Comparison of ENCODE assay signal across 9 mouse cellular contexts in genomic region chr6:31037801-31038395, GRCm38 (mm10).
A peak's percentile ranks its signal among the peaks of the same experiment; 100 is the strongest.
DNase-seq lines count a peak whose midpoint lies in the region; ATAC-seq and TF ChIP-seq lines count a peak whose summit lies in the region.
"Had no signal": no experiment of that assay in that cellular context is flagged by ENCODE, and none has a peak within 500 bp of the region (broad histone marks: within the 10 kb centered on the region; RNA-seq: fewer than 3 reads in every experiment).

No protein-coding gene starts in this region.

- whole genome bisulfite sequencing in hindbrain, embryonic 10.5 days = 77% methylated on average over 20 of the region's 20 CpGs
- 72% methylated on average over 20 of the region's 20 CpGs for WGBS in hindbrain, embryonic 14.5 days
- 69% methylated on average over 20 of the region's 20 CpGs for WGBS in forebrain, embryonic 14.5 days

- TF ChIP-seq POLR2A in CH12.LX (IDR thresholded peaks at IDR 0.05; ENCODE audit: low read depth, low read length) = no peak

- no peak overlapping the region for H3K4me3 ChIP-seq in hindbrain, embryonic 10.5 days
- no peak overlapping the region for H3K4me3 ChIP-seq in hindbrain, embryonic 14.5 days (replicated peaks; ENCODE audit: low read length)
- H3K4me3 ChIP-seq in CH12.LX (replicated peaks in 1 of 3; ENCODE audit: low read depth in 2 of 3, low read length in 2 of 3, poor library complexity in 1 of 3) = peak overlapping the region; percentile 13 to 21 (median 20)
- H3K4me3 ChIP-seq in forebrain, embryonic 14.5 days (ENCODE audit: low read depth, low read length) = no peak overlapping the region
- H3K4me3 ChIP-seq: liver, embryonic 13.5 days had no signal

- H3K9me3 ChIP-seq in hindbrain, embryonic 10.5 days = no peaks in the 10 kb centered on the region
- no peaks in the 10 kb centered on the region for H3K9me3 ChIP-seq in hindbrain, embryonic 14.5 days (ENCODE audit: control insufficient read depth, low read length)
- H3K9me3 ChIP-seq in CH12.LX (replicated peaks; ENCODE audit: low read length) = no peaks in the 10 kb centered on the region
- no peaks in the 10 kb centered on the region for H3K9me3 ChIP-seq in forebrain, embryonic 14.5 days (replicated peaks; ENCODE audit: control insufficient read depth, low read length)
- H3K9me3 ChIP-seq: liver, embryonic 13.5 days had no signal

- peaks cover 15% of the 10 kb centered on the region for H3K4me1 ChIP-seq in hindbrain, embryonic 10.5 days (replicated peaks)
- no peaks in the 10 kb centered on the region for H3K4me1 ChIP-seq in hindbrain, embryonic 14.5 days (replicated peaks; ENCODE audit: control insufficient read depth, insufficient read depth, low read length)
- peaks cover 5 to 6% of the 10 kb centered on the region in 2 experiments for H3K4me1 ChIP-seq in CH12.LX (ENCODE audit: control insufficient read depth in 1 of 2, insufficient read depth in 2 of 2)
- no peaks in the 10 kb centered on the region for H3K4me1 ChIP-seq in forebrain, embryonic 14.5 days (ENCODE audit: control insufficient read depth, insufficient read depth, low read length)
- H3K4me1 ChIP-seq: liver, embryonic 13.5 days had no signal

- H3K27me3 ChIP-seq in hindbrain, embryonic 10.5 days (ENCODE audit: insufficient read depth, poor library complexity, severe bottlenecking) = no peaks in the 10 kb centered on the region
- H3K27me3 ChIP-seq in hindbrain, embryonic 14.5 days (ENCODE audit: control insufficient read depth, insufficient read depth, low read length) = no peaks in the 10 kb centered on the region
- H3K27me3 ChIP-seq in CH12.LX (replicated peaks) = no peaks in the 10 kb centered on the region
- no peaks in the 10 kb centered on the region for H3K27me3 ChIP-seq in forebrain, embryonic 14.5 days (replicated peaks; ENCODE audit: control insufficient read depth, insufficient read depth, low read length)
- H3K27me3 ChIP-seq: liver, embryonic 13.5 days had no signal

- ATAC-seq in hindbrain, embryonic 14.5 days (ENCODE audit: low FRiP score) = no peak
- peak; percentile 27; the same call in 1 of the 2 replicates for ATAC-seq in forebrain, embryonic 14.5 days

- no peaks in the 10 kb centered on the region for H3K79me2 ChIP-seq in CH12.LX (replicated peaks; ENCODE audit: control insufficient read depth, extremely low read depth, insufficient read depth, poor library complexity, severe bottlenecking)

- no peak for TF ChIP-seq CTCF in CH12.LX (conservative IDR thresholded peaks at IDR 0.05 in 1 of 2, IDR thresholded peaks at IDR 0.05 in 1 of 2; ENCODE audit: low read depth in 2 of 2, low read length in 2 of 2)

- in situ Hi-C loops in CH12.LX (cut with MboI; ENCODE audit: low pct_ligation_motif_present, low pct_unique_long_range_greater_than_20kb, low sequenced_read_pairs) = no loop called here

- no peaks in the 10 kb centered on the region for H3K36me3 ChIP-seq in hindbrain, embryonic 10.5 days
- H3K36me3 ChIP-seq in hindbrain, embryonic 14.5 days (replicated peaks; ENCODE audit: control insufficient read depth, insufficient read depth) = no peaks in the 10 kb centered on the region
- no peaks in the 10 kb centered on the region for H3K36me3 ChIP-seq in CH12.LX (replicated peaks in 1 of 2; ENCODE audit: control insufficient read depth in 1 of 2, insufficient read depth in 1 of 2, low read length in 1 of 2)
- H3K36me3 ChIP-seq in forebrain, embryonic 14.5 days (ENCODE audit: control insufficient read depth, insufficient read depth, low read length) = no peaks in the 10 kb centered on the region
- H3K36me3 ChIP-seq: liver, embryonic 13.5 days had no signal

- no peak overlapping the region for H3K9ac ChIP-seq in hindbrain, embryonic 14.5 days
- H3K9ac ChIP-seq in CH12.LX (ENCODE audit: insufficient read depth, low read depth) = peak overlapping the region; percentile 44
- no peak overlapping the region for H3K9ac ChIP-seq in forebrain, embryonic 14.5 days (ENCODE audit: low read length)
- H3K9ac ChIP-seq: liver, embryonic 13.5 days had no signal

- dilution Hi-C loops in CH12.LX (cut with MboI; ENCODE audit: extremely low pct_ligation_motif_present, extremely low pct_unique_long_range_greater_than_20kb, low sequenced_read_pairs) = no loop called here

- H3K4me2 ChIP-seq in hindbrain, embryonic 14.5 days (replicated peaks) = no peak overlapping the region
- peak overlapping the region; percentile 57; the same call in 1 of the 2 replicates for H3K4me2 ChIP-seq in CH12.LX (ENCODE audit: insufficient read depth, low read depth, poor library complexity, severe bottlenecking)
- no peak overlapping the region for H3K4me2 ChIP-seq in forebrain, embryonic 14.5 days (ENCODE audit: low read length)
- H3K4me2 ChIP-seq: liver, embryonic 13.5 days had no signal

- H3K27ac ChIP-seq in hindbrain, embryonic 10.5 days = peak overlapping the region; percentile 42; the same call in 1 of the 2 replicates
- no peak overlapping the region for H3K27ac ChIP-seq in hindbrain, embryonic 14.5 days
- H3K27ac ChIP-seq in CH12.LX (ENCODE audit: insufficient read depth, low read depth) = no peak overlapping the region
- no peak overlapping the region for H3K27ac ChIP-seq in forebrain, embryonic 14.5 days (ENCODE audit: low read depth, low read length)
- H3K27ac ChIP-seq: liver, embryonic 13.5 days had no signal

- no peak for TF ChIP-seq RAD21 in CH12.LX (IDR thresholded peaks at IDR 0.05; ENCODE audit: low read depth, low read length)

- no peak for TF ChIP-seq EP300 in CH12.LX (IDR thresholded peaks at IDR 0.05; ENCODE audit: low read length)

- DNase-seq in hindbrain, embryonic 10.5 days (ENCODE audit: low spot score) = no peak
- DNase-seq in hindbrain, embryonic 14.5 days (ENCODE audit: low spot score) = no peak
- DNase-seq in CH12.LX (ENCODE audit: extremely low read depth) = no peak
- peak; percentile 34 for DNase-seq in forebrain, embryonic 14.5 days (ENCODE audit: low spot score)
- DNase-seq in lung, postnatal 10 days = peak; percentile 81
- no peak for DNase-seq in T-cell, adult 2 months (ENCODE audit: low spot score)
- DNase-seq in thymus, postnatal 14 days = no peak
- no peak for DNase-seq in right cerebral cortex, postnatal 14 days
- DNase-seq: liver, embryonic 13.5 days had no signal

TF ChIP-seq in CH12.LX, 34 proteins besides CTCF, POLR2A, EP300 and RAD21:
- no peak for TF ChIP-seq ZMIZ1 (IDR thresholded peaks at IDR 0.05; ENCODE audit: low read depth, low read length)
- TF ChIP-seq MEF2A (IDR thresholded peaks at IDR 0.05; ENCODE audit: borderline replicate concordance, low read depth, low read length) = no peak
- no peak for TF ChIP-seq NRF1 (IDR thresholded peaks at IDR 0.05; ENCODE audit: low read depth, low read length)
- TF ChIP-seq POLR2AphosphoS2 (IDR thresholded peaks at IDR 0.05; ENCODE audit: low read depth, low read length) = no peak
- no peak for TF ChIP-seq USF1 (IDR thresholded peaks at IDR 0.05; ENCODE audit: low read depth, low read length)
- no peak for TF ChIP-seq JUN (IDR thresholded peaks at IDR 0.05; ENCODE audit: insufficient read depth, low read depth, low read length)
- TF ChIP-seq SMC3 (IDR thresholded peaks at IDR 0.05; ENCODE audit: low read depth, low read length) = no peak
- TF ChIP-seq ZNF384 (IDR thresholded peaks at IDR 0.05; ENCODE audit: low read depth, low read length) = no peak
- no peak for TF ChIP-seq RCOR1 (conservative IDR thresholded peaks at IDR 0.05; ENCODE audit: low read depth, low read length)
- TF ChIP-seq PAX5 (IDR thresholded peaks at IDR 0.05; ENCODE audit: low read length) = no peak

Comparison
In these comparisons a context has a peak if more than half of its experiments do, and no peak if none do; other contexts are left out.
1. DNase-seq: peak in forebrain, embryonic 14.5 days (single experiment) and lung, postnatal 10 days (single experiment); none in hindbrain, embryonic 10.5 days (single experiment), hindbrain, embryonic 14.5 days (single experiment), CH12.LX (single experiment), T-cell, adult 2 months (single experiment), thymus, postnatal 14 days (single experiment) and right cerebral cortex, postnatal 14 days (single experiment).
2. H3K4me3 ChIP-seq: peak in CH12.LX (3 of 3); none in hindbrain, embryonic 10.5 days (single experiment), hindbrain, embryonic 14.5 days (single experiment) and forebrain, embryonic 14.5 days (single experiment).